Mouse (Mus musculus) limb, embryonic 14.5 days (tissue): ENCODE results near the gene Smyd2. TPM values are rescaled to one million over a fixed set of nuclear protein-coding genes. Genes with fewer than 3 reads are reported as not detected.

ENCODE experiments used
- ATAC-seq: fragments of 200-750 bp; cut with Nextera tagmentation; 2 replicates; pipeline ENCODE4 v1.8.0; 2017; ENCODE audit warnings: low read depth, moderate number of reproducible peaks, moderate TSS enrichment; ENCODE audit not compliant: low FRiP score
- DNase-seq: peaks from one replicate; pipeline ENCODE4 v3.0.0-alpha.2; 2015; ENCODE audit warnings: low spot score
- H3K27ac ChIP-seq: fragments of 300-500 bp; sonication (generic); replicated peaks from 2 replicates; pipeline ENCODE4 v1.5.1; 2014; ENCODE audit warnings: low read depth, mild to moderate bottlenecking, low read length, moderate library complexity, mixed read lengths
- H3K27me3 ChIP-seq: fragments of 300-500 bp; sonication (generic); 2 replicates; pipeline ENCODE4 v1.6.1; 2014; ENCODE audit warnings: low read length, mixed read lengths; ENCODE audit not compliant: control insufficient read depth, insufficient read depth
- H3K36me3 ChIP-seq: fragments of 300-500 bp; sonication (generic); 2 replicates; pipeline ENCODE4 v1.6.1; 2014; ENCODE audit warnings: mild to moderate bottlenecking, low read length, moderate library complexity, mixed read lengths; ENCODE audit not compliant: control insufficient read depth, insufficient read depth
- H3K4me1 ChIP-seq: fragments of 300-500 bp; sonication (generic); 2 replicates; pipeline ENCODE4 v1.6.1; 2014; ENCODE audit warnings: antibody characterized with exemption, low read length, mixed read lengths; ENCODE audit not compliant: control insufficient read depth, insufficient read depth
- H3K4me2 ChIP-seq: fragments of 300-500 bp; sonication (generic); replicated peaks from 2 replicates; pipeline ENCODE4 v1.6.1; 2014; ENCODE audit warnings: low read depth, mild to moderate bottlenecking, low read length, moderate library complexity; ENCODE audit not compliant: severe bottlenecking
- H3K4me3 ChIP-seq: fragments of 300-500 bp; sonication (generic); replicated peaks from 2 replicates; pipeline ENCODE4 v1.5.1; 2014; ENCODE audit warnings: low read length
- H3K9ac ChIP-seq: fragments of 300-500 bp; sonication (generic); 2 replicates; pipeline ENCODE4 v1.6.1; 2014; ENCODE audit warnings: mild to moderate bottlenecking, low read depth, low read length, moderate library complexity; ENCODE audit not compliant: severe bottlenecking
- H3K9me3 ChIP-seq: fragments of 300-500 bp; sonication (generic); 2 replicates; pipeline ENCODE4 v1.6.1; 2016; ENCODE audit warnings: low read length; ENCODE audit not compliant: control insufficient read depth
- POLR2A ChIP-seq: fragments of 200-500 bp; IDR thresholded peaks from 2 replicates; pipeline ENCODE4 v1.8.0; 2012; ENCODE audit warnings: inconsistent platforms, mild to moderate bottlenecking, moderate library complexity, borderline replicate concordance; ENCODE audit not compliant: insufficient read depth, insufficient read length; ENCODE audit errors: extremely low read depth
- WGBS: fragments of 180-500 bp; shearing (Covaris S2); extraction: QIAGEN DNeasy Blood & Tissue Kit; methylation state at CpG from one replicate; pipeline ENCODE4 v1.1.7; 2014; 5-methylcytosine and 5-hydroxymethylcytosine counted together
- polyA plus RNA-seq, 2 experiments: library from polyadenylated mRNA; depleted of rRNA in 1 of 2; stranded (reverse) in 1 of 2; unstranded in 1 of 2; fragments of >200 nt; fragmentation: Nextera tagmentation in 1 of 2; extraction: Ambion mirVana in 1 of 2; gene quantifications; 2 replicates each; pipeline versions ENCODE4 v1.2.1 to v1.2.3; 2012 to 2014

Smyd2 gene
- polyA plus RNA-seq, 2 experiments = 94.5 to 108 TPM

GRCm38 (mm10) chr1:189883531-189884170 lies 38.5 kb downstream of the Smyd2 start:
- H3K4me2 ChIP-seq = no peak overlapping the region
- peaks cover 37% of the 10 kb centered on the region for H3K36me3 ChIP-seq
- 41% methylated on average over 18 of the region's 18 CpGs for WGBS
- no peaks in the 10 kb centered on the region for H3K27me3 ChIP-seq
- no peaks in the 10 kb centered on the region for H3K9me3 ChIP-seq
- ATAC-seq = no peak
- H3K27ac ChIP-seq = no peak overlapping the region
- no peak for DNase-seq
- no peak overlapping the region for H3K9ac ChIP-seq
- no peaks in the 10 kb centered on the region; the same call in 1 of the 2 replicates for H3K4me1 ChIP-seq
- no peak overlapping the region for H3K4me3 ChIP-seq
- TF ChIP-seq POLR2A = no peak

- no peaks in the 10 kb centered on the region for H3K9me3 ChIP-seq
- 49% methylated on average over 7 of the region's 7 CpGs for WGBS
- H3K27ac ChIP-seq = no peak overlapping the region
- H3K4me3 ChIP-seq = no peak overlapping the region
- no peak for TF ChIP-seq POLR2A
- DNase-seq (peak; percentile 64), ATAC-seq (no peak)
- H3K4me2 ChIP-seq = no peak overlapping the region
- H3K9ac ChIP-seq = no peak overlapping the region
- H3K4me1 ChIP-seq = no peaks in the 10 kb centered on the region; the same call in 1 of the 2 replicates
- no peaks in the 10 kb centered on the region for H3K27me3 ChIP-seq
- H3K36me3 ChIP-seq = peaks cover 34% of the 10 kb centered on the region
Measured at GRCm38 (mm10) chr1:189882886-189883285, 39.3 kb downstream of the Smyd2 start.

- no peak for TF ChIP-seq POLR2A
- Histone ChIP-seq H3K9me3 (no peaks in the 10 kb centered on the region), H3K9ac (no peak overlapping the region), H3K4me3 (no peak overlapping the region), H3K36me3 (peaks cover 31% of the 10 kb centered on the region), H3K4me1 (peaks cover 4% of the 10 kb centered on the region), H3K27me3 (no peaks in the 10 kb centered on the region), H3K27ac (no peak overlapping the region), H3K4me2 (no peak overlapping the region)
- no peak for ATAC-seq
- no peak for DNase-seq
- 87% methylated on average over 14 of the region's 14 CpGs for WGBS
Measured at GRCm38 (mm10) chr1:189880745-189881144, 41.4 kb downstream of the Smyd2 start.

- no peak for DNase-seq
- Histone ChIP-seq H3K36me3 (peaks cover 24% of the 10 kb centered on the region), H3K9ac (no peak overlapping the region), H3K9me3 (no peaks in the 10 kb centered on the region), H3K4me3 (no peak overlapping the region), H3K4me2 (no peak overlapping the region), H3K27ac (no peak overlapping the region), H3K27me3 (no peaks in the 10 kb centered on the region), H3K4me1 (peaks cover 12% of the 10 kb centered on the region)
- no peak for TF ChIP-seq POLR2A
- 73% methylated on average over 8 of the region's 8 CpGs for WGBS
- no peak for ATAC-seq
Measured at GRCm38 (mm10) chr1:189879965-189880364, 42.2 kb downstream of the Smyd2 start.

- Histone ChIP-seq H3K27me3 (no peaks in the 10 kb centered on the region), H3K4me1 (peaks cover 20% of the 10 kb centered on the region), H3K9me3 (no peaks in the 10 kb centered on the region), H3K36me3 (peaks cover 24% of the 10 kb centered on the region), H3K4me3 (no peak overlapping the region), H3K27ac (peak overlapping the region; percentile 33; the same call in 1 of the 2 replicates), H3K4me2 (no peak overlapping the region), H3K9ac (no peak overlapping the region)
- 63% methylated on average over 2 of the region's 2 CpGs for WGBS
- ATAC-seq (peak; percentile 42; the same call in 1 of the 2 replicates), DNase-seq (peak; percentile 38)
- no peak for TF ChIP-seq POLR2A
Measured at GRCm38 (mm10) chr1:189879212-189879611, 43.0 kb downstream of the Smyd2 start.
